8 mouse cellular contexts compared by ENCODE assay signal in the genomic region with DNA sequence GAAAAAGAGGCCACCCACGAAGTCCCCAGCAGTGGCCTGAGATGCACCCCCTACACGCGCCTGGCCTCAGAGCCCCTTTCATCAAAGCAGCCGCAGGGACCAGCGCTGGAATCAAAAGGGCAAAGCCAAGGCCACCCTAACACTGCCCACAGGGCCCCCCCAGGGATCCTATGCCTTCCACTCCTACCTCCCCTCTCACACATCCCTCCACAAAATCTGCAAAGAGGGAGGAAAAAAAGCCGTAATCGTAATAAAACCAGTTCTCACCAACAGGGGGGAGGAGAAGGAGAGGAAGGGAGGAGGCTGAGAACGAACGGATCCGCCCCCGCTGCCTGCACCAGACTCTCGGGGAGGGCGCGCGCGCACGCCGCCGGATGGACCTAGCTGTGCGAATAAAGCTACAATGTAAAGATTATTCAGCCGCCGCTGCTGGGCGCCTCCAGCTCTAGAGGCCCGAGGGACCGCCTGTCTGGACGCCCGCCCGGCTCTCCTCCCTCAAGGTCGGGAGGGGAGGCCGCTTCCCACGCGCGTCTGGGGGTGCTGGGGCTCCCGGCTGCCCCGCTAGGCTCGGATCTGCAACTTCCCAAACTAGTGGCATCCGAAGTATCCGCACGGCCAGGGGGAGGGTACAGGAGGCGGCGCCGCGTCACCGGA. TPM values are rescaled to one million over a fixed set of nuclear protein-coding genes. Genes with fewer than 3 reads are reported as not detected.
DNase-seq lines count a peak whose midpoint lies in the region; ATAC-seq and TF ChIP-seq lines count a peak whose summit lies in the region.

No protein-coding gene starts in this region.

- intact Hi-C loops in heart, postnatal 36 days (cut with DNase I): loop anchor here (1.0 to 5.0 kb wide), 4 partner anchors 19 to 90 kb away; no protein-coding TSS in a partner anchor

- peaks cover 70% of the 10 kb centered on the region for H3K4me1 ChIP-seq in E14TG2a.4 (replicated peaks; ENCODE audit: low read depth, low read length)
- peaks cover 38% of the 10 kb centered on the region for H3K4me1 ChIP-seq in forebrain, postnatal 0 days (ENCODE audit: insufficient read depth)
- peaks cover 42% of the 10 kb centered on the region for H3K4me1 ChIP-seq in lung, embryonic 14.5 days (ENCODE audit: insufficient read depth)

- H3K9ac ChIP-seq in forebrain, postnatal 0 days: peak overlapping the region; percentile 83
- peak overlapping the region; percentile 85 for H3K9ac ChIP-seq in lung, embryonic 14.5 days

- peak overlapping the region; percentile 93 for H3K4me3 ChIP-seq in E14TG2a.4 (replicated peaks; ENCODE audit: low read length)
- peak overlapping the region; percentile 93 for H3K4me3 ChIP-seq in forebrain, postnatal 0 days (ENCODE audit: low read depth, low read length)
- H3K4me3 ChIP-seq in lung, embryonic 14.5 days (ENCODE audit: low read depth, low read length): peak overlapping the region; percentile 89

- 0 out of 2 replicates have a peak, but pooled peaks have one; percentile 4 for TF ChIP-seq CTCF in E14TG2a.4 (conservative IDR thresholded peaks at IDR 0.05; ENCODE audit: low read length)
- TF ChIP-seq CTCF in forebrain, postnatal 0 days (IDR thresholded peaks at IDR 0.05; ENCODE audit: low read depth): peak; percentile 62
- peak; percentile 56 for TF ChIP-seq CTCF in lung, embryonic 14.5 days (IDR thresholded peaks at IDR 0.05; ENCODE audit: low read depth)

- DNase-seq in brain, adult 2 months (ENCODE audit: low read depth, low spot score): peak; percentile 92
- DNase-seq in forebrain, postnatal 0 days: peak; percentile 85
- DNase-seq in heart, postnatal 36 days: peak; percentile 70 to 80
- peak; percentile 78 to 79 for DNase-seq in layer of hippocampus, adult 8-10 months (ENCODE audit: low spot score in 2 of 2)
- DNase-seq in lung, embryonic 14.5 days: peak; percentile 94
- peak; percentile 80 to 86 for DNase-seq in thymus, postnatal 10 days (ENCODE audit: low spot score in 2 of 2)

- H3K36me3 ChIP-seq in E14TG2a.4 (ENCODE audit: insufficient read depth, low read length): peaks cover 2% of the 10 kb centered on the region; the same call in 1 of the 2 replicates
- no peaks in the 10 kb centered on the region for H3K36me3 ChIP-seq in forebrain, postnatal 0 days (ENCODE audit: insufficient read depth)
- no peaks in the 10 kb centered on the region for H3K36me3 ChIP-seq in lung, embryonic 14.5 days (ENCODE audit: insufficient read depth)

- peaks cover 7% of the 10 kb centered on the region; the same call in 1 of the 2 replicates for H3K27me3 ChIP-seq in E14TG2a.4 (ENCODE audit: insufficient read depth, low read length)
- no peaks in the 10 kb centered on the region for H3K27me3 ChIP-seq in forebrain, postnatal 0 days (ENCODE audit: insufficient read depth, low read length)
- no peaks in the 10 kb centered on the region for H3K27me3 ChIP-seq in lung, embryonic 14.5 days (ENCODE audit: insufficient read depth, low read length)

- peak; percentile 40 for ATAC-seq in forebrain, postnatal 0 days
- peak; percentile 35 for ATAC-seq in lung, embryonic 14.5 days (ENCODE audit: insufficient read depth)
- peak; percentile 51 for ATAC-seq in neutrophil, adult 5-6 weeks (ENCODE audit: extremely low read depth, insufficient number of reproducible peaks, low FRiP score, poor library complexity, severe bottlenecking)

- WGBS in forebrain, postnatal 0 days: 2% methylated on average over 37 of the region's 44 CpGs
- under 1% methylated on average over 44 of the region's 44 CpGs for WGBS in lung, embryonic 14.5 days

- peak overlapping the region; percentile 88 for H3K4me2 ChIP-seq in forebrain, postnatal 0 days (ENCODE audit: low read depth)
- peak overlapping the region; percentile 89 for H3K4me2 ChIP-seq in lung, embryonic 14.5 days

- peak overlapping the region; percentile 96 for H3K27ac ChIP-seq in forebrain, postnatal 0 days (ENCODE audit: low read depth, low read length)
- H3K27ac ChIP-seq in lung, embryonic 14.5 days (ENCODE audit: low read depth): peak overlapping the region; percentile 98

- no peaks in the 10 kb centered on the region for H3K9me3 ChIP-seq in E14TG2a.4 (ENCODE audit: low read length)
- H3K9me3 ChIP-seq in forebrain, postnatal 0 days (ENCODE audit: low read length): no peaks in the 10 kb centered on the region
- H3K9me3 ChIP-seq in lung, embryonic 14.5 days (ENCODE audit: low read depth, low read length): no peaks in the 10 kb centered on the region

RNA-seq across cellular contexts. Expression of a gene that starts 1.4 kb away (rescaled TPM):
- 12.7 and 13.4 TPM in 2 replicates for total RNA-seq in forebrain, postnatal 0 days (2014; rRNA removed)
- 11.6 and 16.8 TPM in 2 replicates for polyA plus RNA-seq in forebrain, postnatal 0 days (2015; fragmentation: Nextera tagmentation; extraction: Ambion mirVana)
- total RNA-seq in heart, postnatal 36 days (2021): 10 to 100 TPM; 70.5 to 74.8 TPM
- 100 to 1,000 TPM; 246 to 324 (median 271) TPM for total RNA-seq in layer of hippocampus, adult 8-10 months (2022)
- polyA plus RNA-seq in lung, embryonic 14.5 days (2014; fragmentation: Nextera tagmentation; extraction: Ambion mirVana): 34.9 and 36.5 TPM in 2 replicates
- total RNA-seq in neutrophil, adult 5-6 weeks (2017): 16.9 and 23.6 TPM in 2 replicates

Comparison
In these comparisons a context has a peak if more than half of its experiments do, and no peak if none do; other contexts are left out.
1. Peak in every context shown above with its lines: DNase-seq, ATAC-seq, H3K4me3 ChIP-seq and H3K27ac ChIP-seq.
2. CTCF ChIP-seq: peak in every context shown above with its lines; median percentile 62 in forebrain, postnatal 0 days; 56 in lung, embryonic 14.5 days; 4 in E14TG2a.4.